ENCODE assay signal across 17 mouse cellular contexts in the genomic region with DNA sequence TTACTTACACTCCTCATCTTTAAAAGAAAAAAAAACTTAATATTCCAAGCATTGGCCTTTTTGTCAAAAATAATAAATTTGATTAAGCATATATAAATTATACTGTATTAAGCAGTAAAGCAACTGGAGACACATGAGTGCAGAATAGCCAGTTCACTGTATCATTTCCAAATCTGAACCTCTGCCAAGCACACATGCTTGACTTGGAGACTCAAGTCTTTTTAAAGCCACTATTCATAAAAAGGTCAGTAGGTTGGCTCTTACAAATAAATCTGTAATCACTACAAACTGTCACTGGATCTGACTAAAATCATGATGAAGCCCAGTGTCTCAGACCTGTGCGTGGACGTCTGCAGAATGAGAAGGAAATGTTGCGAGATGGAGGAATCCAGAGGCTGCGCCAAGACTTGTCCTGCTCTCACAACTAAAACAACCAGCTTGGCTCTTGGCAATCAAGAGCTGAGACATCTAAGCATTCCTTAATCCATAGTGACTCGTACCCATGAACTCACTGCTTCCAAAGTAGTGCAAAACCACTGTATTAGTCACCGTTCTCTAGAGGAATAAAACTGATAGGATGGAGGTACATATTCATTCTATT.
DNase-seq lines count a peak whose midpoint lies in the region; ATAC-seq and TF ChIP-seq lines count a peak whose summit lies in the region.
"Had no signal": no experiment of that assay in that cellular context is flagged by ENCODE, and none has a peak within 500 bp of the region (broad histone marks: within the 10 kb centered on the region; RNA-seq: fewer than 3 reads in every experiment).

No protein-coding gene starts in this region.

- H3K27ac ChIP-seq in intestine, embryonic 15.5 days, result no peak overlapping the region
- H3K27ac ChIP-seq in intestine, postnatal 0 days (ENCODE audit: low read depth, low read length), result no peak overlapping the region
- no peak overlapping the region for H3K27ac ChIP-seq in lung, postnatal 0 days (ENCODE audit: low read length)
- no peak overlapping the region for H3K27ac ChIP-seq in intestine, embryonic 16.5 days (ENCODE audit: low read length)
- H3K27ac ChIP-seq in cerebellum, adult 2 months (ENCODE audit: insufficient read depth, low read length), result no peak overlapping the region
- H3K27ac ChIP-seq: macrophage; midbrain, embryonic 12.5 days had no signal

- no peaks in the 10 kb centered on the region for H3K36me3 ChIP-seq in intestine, embryonic 15.5 days
- H3K36me3 ChIP-seq in intestine, postnatal 0 days (ENCODE audit: control insufficient read depth, insufficient read depth), result no peaks in the 10 kb centered on the region
- no peaks in the 10 kb centered on the region for H3K36me3 ChIP-seq in lung, postnatal 0 days (ENCODE audit: insufficient read depth, low read length)
- no peaks in the 10 kb centered on the region for H3K36me3 ChIP-seq in intestine, embryonic 16.5 days (ENCODE audit: control insufficient read depth, insufficient read depth, low read length)
- H3K36me3 ChIP-seq: midbrain, embryonic 12.5 days had no signal

- no peaks in the 10 kb centered on the region for H3K9me3 ChIP-seq in intestine, embryonic 15.5 days
- no peaks in the 10 kb centered on the region for H3K9me3 ChIP-seq in intestine, postnatal 0 days (ENCODE audit: control insufficient read depth)
- H3K9me3 ChIP-seq in lung, postnatal 0 days (ENCODE audit: low read length), result no peaks in the 10 kb centered on the region
- H3K9me3 ChIP-seq in intestine, embryonic 16.5 days (ENCODE audit: control insufficient read depth, low read length), result no peaks in the 10 kb centered on the region
- H3K9me3 ChIP-seq: midbrain, embryonic 12.5 days had no signal

- H3K4me2 ChIP-seq in intestine, embryonic 15.5 days (replicated peaks), result no peak overlapping the region
- H3K4me2 ChIP-seq in intestine, postnatal 0 days (replicated peaks; ENCODE audit: low read depth), result no peak overlapping the region
- H3K4me2 ChIP-seq in lung, postnatal 0 days (replicated peaks; ENCODE audit: low read depth, low read length), result no peak overlapping the region
- no peak overlapping the region for H3K4me2 ChIP-seq in intestine, embryonic 16.5 days (ENCODE audit: low read depth, low read length)
- H3K4me2 ChIP-seq: midbrain, embryonic 12.5 days had no signal

- no peak for TF ChIP-seq CTCF in intestine, postnatal 0 days (IDR thresholded peaks at IDR 0.05; ENCODE audit: low read depth)
- TF ChIP-seq CTCF in lung, postnatal 0 days (IDR thresholded peaks at IDR 0.05), result no peak
- no peak for TF ChIP-seq CTCF in cerebellum, adult 2 months (IDR thresholded peaks at IDR 0.05; ENCODE audit: borderline replicate concordance, insufficient read depth, low read depth, low read length)

- TF ChIP-seq EP300 in lung, postnatal 0 days (IDR thresholded peaks at IDR 0.05), result no peak

- peak; percentile 69 for ATAC-seq in intestine, embryonic 15.5 days
- no peak for ATAC-seq in intestine, postnatal 0 days
- peak; percentile 45 for ATAC-seq in lung, postnatal 0 days
- ATAC-seq in intestine, embryonic 16.5 days, result peak; percentile 66

- no peak overlapping the region for H3K4me3 ChIP-seq in intestine, embryonic 15.5 days (replicated peaks)
- no peak overlapping the region for H3K4me3 ChIP-seq in intestine, postnatal 0 days (ENCODE audit: low read depth, low read length)
- no peak overlapping the region for H3K4me3 ChIP-seq in lung, postnatal 0 days (ENCODE audit: low read depth, low read length)
- H3K4me3 ChIP-seq in intestine, embryonic 16.5 days (ENCODE audit: low read length), result no peak overlapping the region
- H3K4me3 ChIP-seq in cerebellum, adult 2 months (replicated peaks; ENCODE audit: insufficient read depth, low read depth, low read length), result no peak overlapping the region
- H3K4me3 ChIP-seq: midbrain, embryonic 12.5 days had no signal

- WGBS in intestine, embryonic 15.5 days, result 49% methylated on average over 6 of the region's 6 CpGs
- 53% methylated on average over 6 of the region's 6 CpGs for WGBS in intestine, postnatal 0 days
- 32% methylated on average over 6 of the region's 6 CpGs for WGBS in lung, postnatal 0 days
- WGBS in intestine, embryonic 16.5 days, result 51% methylated on average over 6 of the region's 6 CpGs
- WGBS in cerebellum, adult 2 months, result 23% methylated on average over 6 of the region's 6 CpGs

- peak; percentile 67 for DNase-seq in lung, postnatal 0 days (ENCODE audit: low spot score)
- DNase-seq in lung, postnatal 36 days, result no peak
- peak; percentile 3 for DNase-seq in skeletal muscle tissue, adult 2 months (ENCODE audit: low read depth, low spot score)
- no peak for DNase-seq in cerebellum, adult 2 months
- DNase-seq in spleen, adult 18-20 months, result no peak
- DNase-seq: adrenal gland, adult 8-10 months; B cell, adult 2 months; cerebellum, adult 8-10 months; gastrocnemius, postnatal 25 days; heart, postnatal 36 days; layer of hippocampus, adult 9-11 months; liver had no signal

- H3K27me3 ChIP-seq in intestine, embryonic 15.5 days (replicated peaks), result no peaks in the 10 kb centered on the region
- H3K27me3 ChIP-seq in intestine, postnatal 0 days (replicated peaks; ENCODE audit: control insufficient read depth, insufficient read depth, low read length), result no peaks in the 10 kb centered on the region
- no peaks in the 10 kb centered on the region for H3K27me3 ChIP-seq in lung, postnatal 0 days (replicated peaks; ENCODE audit: insufficient read depth, low read length)
- no peaks in the 10 kb centered on the region for H3K27me3 ChIP-seq in intestine, embryonic 16.5 days (replicated peaks; ENCODE audit: control insufficient read depth, insufficient read depth, low read length)
- H3K27me3 ChIP-seq in cerebellum, adult 2 months (ENCODE audit: control insufficient read depth, insufficient read depth, low read length), result no peaks in the 10 kb centered on the region
- H3K27me3 ChIP-seq: midbrain, embryonic 12.5 days had no signal

- no peak overlapping the region for H3K9ac ChIP-seq in intestine, embryonic 15.5 days
- H3K9ac ChIP-seq in intestine, postnatal 0 days (ENCODE audit: low read depth, low read length), result no peak overlapping the region
- H3K9ac ChIP-seq in lung, postnatal 0 days (replicated peaks; ENCODE audit: low read depth), result no peak overlapping the region
- no peak overlapping the region for H3K9ac ChIP-seq in intestine, embryonic 16.5 days (ENCODE audit: low read depth, low read length)
- H3K9ac ChIP-seq: midbrain, embryonic 12.5 days had no signal

- no peak for TF ChIP-seq POLR2A in cerebellum, adult 2 months (IDR thresholded peaks at IDR 0.05; ENCODE audit: borderline replicate concordance, insufficient read depth, low read length)

- H3K4me1 ChIP-seq in intestine, embryonic 15.5 days (replicated peaks), result no peaks in the 10 kb centered on the region
- H3K4me1 ChIP-seq in intestine, postnatal 0 days (replicated peaks; ENCODE audit: control insufficient read depth, insufficient read depth, low read length), result no peaks in the 10 kb centered on the region
- H3K4me1 ChIP-seq in lung, postnatal 0 days (ENCODE audit: insufficient read depth, low read depth, low read length), result no peaks in the 10 kb centered on the region
- H3K4me1 ChIP-seq in intestine, embryonic 16.5 days (ENCODE audit: control insufficient read depth, insufficient read depth, low read length), result no peaks in the 10 kb centered on the region
- H3K4me1 ChIP-seq in cerebellum, adult 2 months (ENCODE audit: control insufficient read depth, insufficient read depth, low read length), result no peaks in the 10 kb centered on the region
- H3K4me1 ChIP-seq: midbrain, embryonic 12.5 days had no signal

Comparison
In these comparisons a context has a peak if more than half of its experiments do, and no peak if none do; other contexts are left out.
1. DNase-seq: peak in lung, postnatal 0 days (single experiment) and skeletal muscle tissue, adult 2 months (single experiment); none in lung, postnatal 36 days (single experiment), cerebellum, adult 2 months (0 of 2) and spleen, adult 18-20 months (0 of 2).